Mouse (Mus musculus): ENCODE data around the gene Zfp644. TPM values are rescaled to one million over a fixed set of nuclear protein-coding genes. Genes with fewer than 3 reads are reported as not detected.

The Zfp644 gene
- total RNA-seq, 2 experiments from 2014 or later, result 46.2 to 61.5 TPM

DNA sequence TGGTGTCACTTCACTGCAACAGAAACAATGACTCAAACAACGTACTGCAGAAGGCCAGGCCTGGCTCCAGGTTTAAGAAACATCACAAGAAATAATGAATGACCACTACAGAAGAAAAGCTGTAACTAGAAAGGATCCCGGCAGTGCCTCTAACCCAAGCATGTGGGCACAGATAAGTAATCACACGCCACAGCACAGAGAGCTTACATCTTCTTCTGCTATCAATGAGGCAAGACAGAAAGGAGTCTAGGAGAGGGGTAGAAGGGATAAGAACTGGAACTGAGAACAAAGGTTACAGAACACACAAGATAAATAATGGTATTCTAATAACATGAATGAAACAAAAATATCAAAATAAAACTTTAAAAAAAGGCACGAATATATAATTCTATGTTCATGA is 32.2 kb downstream of the Zfp644 start:
- no peak for DNase-seq

DNA sequence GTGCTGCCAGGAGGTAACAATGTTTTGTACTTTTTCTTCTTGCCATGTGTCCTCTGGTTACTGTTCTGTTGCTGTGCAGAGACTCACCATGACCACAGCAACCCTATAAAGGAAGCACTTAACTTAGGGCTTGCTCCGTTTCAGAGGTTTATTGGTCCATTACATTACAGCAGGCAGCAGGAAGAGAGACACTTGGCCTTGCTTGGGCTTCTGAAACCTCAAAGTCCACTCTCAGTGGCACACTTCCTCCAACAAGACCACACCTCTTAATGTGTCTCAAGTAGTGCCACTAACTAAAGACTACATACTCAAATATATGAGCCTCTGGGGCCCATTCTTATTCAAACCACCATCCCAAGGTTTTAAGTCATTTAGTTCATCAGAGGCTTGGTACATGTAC is 36.2 kb downstream of the Zfp644 start:
- DNase-seq, result no peak

DNA sequence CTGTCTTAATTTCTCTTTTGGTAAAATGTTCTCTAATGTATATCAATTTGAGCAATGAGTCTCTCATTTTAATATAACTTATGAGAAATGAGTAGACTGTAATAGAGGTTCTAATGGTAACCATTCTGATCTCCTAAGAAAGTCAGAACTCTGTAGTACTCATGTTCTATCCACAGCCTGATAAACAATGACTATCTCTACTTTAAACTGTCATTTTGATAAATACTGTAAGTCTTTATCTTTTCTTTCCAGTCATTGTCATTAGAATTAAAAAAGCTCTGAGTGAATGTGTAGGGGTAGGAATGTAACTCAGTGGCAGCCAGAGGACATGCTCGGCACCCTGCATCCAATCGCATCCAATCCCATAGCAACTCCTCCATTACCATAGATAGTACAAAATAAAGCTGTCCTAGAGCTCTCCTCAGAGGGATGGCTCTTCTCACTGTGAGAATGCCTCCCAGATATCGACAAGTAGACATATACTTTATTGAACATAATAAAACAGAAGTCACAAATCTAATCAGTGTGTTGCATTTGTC is 44.2 kb downstream of the Zfp644 start:
- DNase-seq, result no peak

DNA sequence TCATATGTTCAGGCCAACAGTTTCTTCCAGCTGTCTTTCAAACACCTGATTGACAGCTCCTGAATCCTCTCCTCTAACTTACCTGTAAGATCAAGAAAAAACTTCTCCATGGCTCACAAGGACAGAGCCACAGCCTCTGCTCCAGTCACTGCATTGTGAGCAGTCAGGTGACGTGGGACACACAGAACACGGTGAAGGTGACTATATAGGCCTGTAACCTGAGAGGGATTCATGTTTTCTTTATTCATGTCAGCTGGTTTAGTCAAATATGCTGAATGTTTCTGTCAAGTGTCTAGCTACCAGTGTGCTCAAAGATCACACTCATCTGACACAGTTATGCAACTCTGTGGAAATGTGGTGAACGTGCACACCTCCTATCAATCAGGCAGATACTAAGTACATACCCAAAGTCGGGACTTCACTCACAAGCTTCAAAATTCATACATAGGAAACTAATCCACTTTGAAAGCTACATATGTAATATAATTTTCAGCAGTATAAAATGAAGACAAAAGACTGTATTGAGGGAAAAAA is 44.8 kb downstream of the Zfp644 start:
- no peak for DNase-seq

DNA sequence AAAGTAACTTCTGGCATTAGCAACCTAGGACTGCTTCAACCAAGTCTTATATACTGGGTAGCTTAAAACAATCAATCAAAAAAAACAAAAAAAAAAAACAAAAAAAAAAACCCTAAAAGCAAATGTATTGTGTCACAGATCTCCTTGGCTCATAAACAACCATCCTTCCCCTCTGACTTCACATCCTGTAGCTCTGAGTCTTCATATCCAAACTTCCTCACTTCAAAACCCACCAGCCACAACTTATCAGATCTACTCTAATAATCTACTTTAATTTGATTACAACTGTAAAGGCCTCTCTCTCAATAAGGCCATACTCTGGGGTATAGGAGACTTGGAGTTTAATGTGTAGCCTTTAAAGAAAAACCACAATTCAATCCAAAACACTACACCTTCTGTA is 47.1 kb downstream of the Zfp644 start:
- DNase-seq, result no peak

DNA sequence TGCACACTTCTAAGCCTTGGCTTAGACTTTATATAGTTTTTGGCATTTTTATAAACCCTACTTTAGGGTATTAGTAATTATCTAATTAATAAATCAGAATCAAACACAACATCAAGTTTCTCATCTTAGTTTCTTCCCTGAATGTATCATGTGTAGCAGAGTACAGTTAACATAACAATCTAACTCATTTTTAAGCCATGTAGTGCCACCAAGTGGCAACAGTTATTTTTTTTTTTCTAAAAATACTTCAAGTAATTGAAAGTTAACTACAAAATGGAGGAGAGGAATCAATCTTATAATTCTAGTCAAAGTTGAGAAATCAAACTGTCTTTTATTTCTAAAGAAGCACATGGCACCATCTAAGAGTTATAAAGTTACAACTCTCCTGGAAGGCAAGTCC is 47.6 kb downstream of the Zfp644 start:
- DNase-seq, result no peak

DNA sequence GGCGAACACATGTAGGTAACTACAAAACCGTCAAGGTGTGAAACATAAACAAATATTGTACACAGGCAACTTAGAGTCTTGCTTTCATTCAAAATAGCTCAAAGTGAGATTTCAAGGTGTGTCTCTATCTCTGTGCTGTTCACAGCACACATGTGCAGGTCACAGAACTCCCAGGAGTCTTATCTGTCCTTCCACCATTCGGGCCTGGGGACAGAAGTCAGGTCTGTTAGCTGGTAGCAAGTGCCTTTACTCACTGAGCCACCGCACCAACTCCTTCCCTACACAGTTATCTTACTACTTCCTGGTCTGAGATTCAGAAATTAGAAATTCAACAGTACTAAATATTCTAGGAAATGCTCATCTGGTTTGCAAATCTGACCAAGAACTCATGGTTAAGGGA is 53.7 kb downstream of the Zfp644 start:
- no peak for DNase-seq

DNA sequence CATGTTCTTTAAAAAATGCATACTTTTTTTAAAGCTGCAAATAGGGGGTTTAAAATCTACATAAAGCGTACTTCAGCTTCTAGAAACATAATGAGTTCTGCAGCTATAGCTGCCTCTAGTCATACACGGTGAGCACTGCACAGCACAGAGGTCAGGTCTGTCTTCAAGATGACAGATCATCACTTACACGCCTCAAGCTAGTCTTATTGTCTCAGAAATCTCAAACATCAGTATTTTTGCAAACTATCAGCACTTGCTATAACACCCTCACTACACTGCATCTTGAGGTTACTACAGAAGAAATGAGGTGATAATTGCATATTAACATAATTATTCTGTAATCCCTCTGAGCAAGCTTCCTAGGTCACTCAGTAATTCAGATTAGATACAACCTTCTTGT is 55.2 kb downstream of the Zfp644 start:
- DNase-seq, result no peak

DNA sequence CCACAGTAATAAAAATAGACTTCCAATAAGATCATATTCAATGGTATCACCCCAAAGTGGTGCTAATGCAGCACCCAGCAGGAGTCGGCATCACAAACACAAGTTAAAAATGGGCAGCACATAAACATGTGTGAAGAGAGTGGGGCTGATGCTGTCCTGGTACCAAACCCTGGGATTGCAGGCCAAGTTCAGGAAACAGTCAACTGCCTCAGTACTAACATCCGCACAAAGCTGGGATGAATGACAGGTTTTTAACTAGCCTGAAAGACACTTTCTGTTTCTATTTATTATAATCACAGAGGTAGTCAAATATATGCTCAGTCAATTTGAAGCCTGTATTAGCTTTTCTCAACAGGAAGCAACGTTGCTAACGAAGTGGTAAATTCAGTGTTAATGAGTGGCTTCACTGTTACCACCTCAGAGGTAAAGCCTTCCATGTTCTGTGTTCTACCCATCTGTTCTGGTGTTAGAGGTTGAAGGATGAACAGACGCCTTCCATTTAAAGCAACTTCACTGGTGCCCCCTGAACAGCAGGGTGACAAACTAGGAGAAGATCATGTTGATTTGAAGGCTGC is 56.8 kb downstream of the Zfp644 start:
- no peak for DNase-seq

DNA sequence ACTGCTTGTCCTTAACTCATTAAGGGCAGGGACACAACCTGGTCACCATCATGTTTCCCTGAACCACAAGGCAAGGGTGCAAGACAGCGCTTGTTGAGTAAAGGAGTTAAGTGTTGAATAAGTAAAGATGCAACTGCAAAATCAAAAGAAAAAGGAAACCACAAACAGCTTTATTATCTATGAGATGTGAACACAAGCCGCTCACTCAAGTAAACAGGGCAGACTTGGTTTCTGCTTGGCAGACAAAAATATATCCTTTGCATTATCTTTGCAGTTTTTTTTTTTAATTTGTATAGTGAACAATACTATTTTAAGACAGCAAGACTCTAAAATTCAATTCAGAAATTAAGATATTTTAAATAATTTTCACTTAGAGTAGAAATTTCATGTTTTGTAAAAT is 57.5 kb downstream of the Zfp644 start:
- no peak for DNase-seq

DNA sequence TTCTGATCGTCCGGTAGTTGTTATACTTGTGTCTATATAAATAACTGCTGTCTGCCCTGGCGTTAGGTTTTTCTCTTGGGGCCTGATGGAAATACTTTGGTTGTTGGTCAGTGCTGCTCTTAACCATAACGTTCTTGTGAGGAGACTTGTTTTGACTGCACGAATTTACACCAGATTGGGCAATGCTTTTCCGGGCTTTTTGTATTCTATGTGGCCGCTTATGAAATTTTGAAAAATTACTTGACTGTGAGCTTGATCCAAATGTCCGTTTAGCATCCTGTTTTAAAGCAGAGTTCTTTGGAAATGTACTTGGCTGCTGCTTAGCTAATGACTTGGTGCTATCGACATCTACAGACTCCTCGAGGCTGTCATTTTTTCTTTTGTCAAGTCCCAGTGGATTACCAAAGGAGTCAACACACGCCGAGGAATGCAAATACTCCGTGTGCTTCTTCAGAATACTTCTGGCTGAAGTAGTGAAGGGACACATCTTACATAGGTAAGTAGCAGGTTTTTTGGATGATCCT is 60.6 kb downstream of the Zfp644 start:
- no peak for DNase-seq

DNA sequence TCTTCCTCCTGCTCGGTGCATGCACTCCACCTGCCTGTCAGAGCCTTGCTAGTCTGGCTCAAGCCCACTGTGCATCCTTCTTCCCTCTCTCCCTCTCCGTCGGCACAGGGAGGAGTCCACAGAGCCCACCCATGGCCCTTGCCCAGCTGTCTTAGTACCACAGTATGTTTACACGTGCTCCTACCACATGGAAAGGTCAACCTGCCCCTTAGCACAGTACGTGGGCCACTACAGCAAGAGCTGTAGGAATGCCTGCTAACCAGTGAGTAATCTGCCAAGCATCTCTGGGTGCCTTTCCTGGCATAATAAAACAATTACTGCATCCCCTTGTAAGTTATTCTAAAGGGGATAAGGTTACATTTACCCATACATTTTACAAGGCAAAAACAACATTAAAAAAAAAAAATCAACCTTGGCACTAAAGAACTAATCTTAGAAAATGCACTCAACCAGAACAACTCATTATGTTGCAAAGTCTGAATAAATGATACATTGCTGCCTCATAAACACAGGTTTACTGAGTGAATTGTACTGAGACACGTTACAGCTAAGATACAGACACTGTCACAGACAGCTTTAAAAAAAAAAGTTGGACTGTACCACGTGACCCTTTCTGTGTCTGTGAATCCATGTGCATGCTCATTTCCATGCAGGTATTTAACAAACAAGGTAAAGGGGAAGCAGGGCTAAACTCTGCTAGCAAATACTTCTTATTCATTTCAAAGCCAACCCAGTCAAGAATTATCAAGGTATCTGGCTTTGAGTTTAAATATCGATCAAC is 68.5 kb downstream of the Zfp644 start:
- DNase-seq, result no peak

DNA sequence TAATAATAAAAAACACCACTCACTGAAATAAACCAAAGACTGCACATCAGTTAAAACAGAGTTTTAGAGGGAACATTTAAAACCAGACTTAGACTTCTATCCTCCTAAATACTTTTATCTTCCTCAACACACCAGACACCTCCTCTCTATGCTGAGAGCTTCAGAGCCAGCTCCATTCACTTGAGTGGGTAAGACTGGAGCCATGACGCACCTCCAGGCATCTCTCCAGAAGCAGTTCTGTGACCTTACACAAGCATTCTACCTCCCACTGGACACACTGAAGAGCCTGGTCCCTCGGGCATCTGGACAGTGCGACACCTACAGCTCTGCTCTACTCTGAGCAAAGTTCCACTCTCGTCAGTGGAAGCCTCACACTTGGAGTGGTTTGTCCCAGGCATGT is 73.8 kb downstream of the Zfp644 start:
- DNase-seq, result peak; percentile 37 to 44

DNA sequence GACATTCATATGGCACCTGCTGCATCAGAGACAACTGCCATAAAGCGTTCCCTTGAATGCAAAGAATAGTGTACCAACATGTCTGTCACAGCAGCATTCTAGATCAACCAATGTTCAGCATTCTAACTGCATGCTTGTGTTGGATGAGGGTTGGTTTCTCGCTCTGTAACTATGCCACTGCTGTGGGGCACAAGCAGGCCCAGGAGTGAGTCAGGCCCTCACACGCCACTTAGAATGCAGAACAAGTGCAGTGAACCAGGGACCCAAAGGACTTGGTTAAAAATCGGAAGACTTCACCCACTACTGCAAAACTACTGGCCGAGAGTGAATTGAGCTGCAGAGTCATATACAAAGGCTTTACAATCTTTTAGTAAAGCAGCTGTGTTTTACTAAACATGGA is 74.9 kb downstream of the Zfp644 start:
- DNase-seq, result no peak

DNA sequence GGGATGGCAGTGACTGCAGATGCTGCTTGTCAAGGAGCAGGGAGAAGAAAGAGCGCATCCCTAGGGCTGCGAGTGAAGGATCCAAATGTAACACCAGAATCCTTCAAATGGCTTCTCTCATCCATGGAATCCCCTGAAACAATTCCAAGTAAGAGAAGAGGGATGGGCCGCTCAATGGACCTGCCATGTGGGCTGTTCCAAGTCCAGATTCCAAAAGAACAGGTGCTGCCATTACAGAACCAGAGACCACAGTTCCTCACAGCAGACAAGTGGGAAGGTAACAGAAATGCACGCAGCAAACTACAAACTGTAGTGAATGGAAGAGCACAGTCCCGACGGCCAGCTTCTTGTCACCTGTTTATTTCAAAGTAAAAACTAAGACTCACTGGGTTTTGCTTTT is 76.6 kb downstream of the Zfp644 start:
- DNase-seq, result no peak

DNA sequence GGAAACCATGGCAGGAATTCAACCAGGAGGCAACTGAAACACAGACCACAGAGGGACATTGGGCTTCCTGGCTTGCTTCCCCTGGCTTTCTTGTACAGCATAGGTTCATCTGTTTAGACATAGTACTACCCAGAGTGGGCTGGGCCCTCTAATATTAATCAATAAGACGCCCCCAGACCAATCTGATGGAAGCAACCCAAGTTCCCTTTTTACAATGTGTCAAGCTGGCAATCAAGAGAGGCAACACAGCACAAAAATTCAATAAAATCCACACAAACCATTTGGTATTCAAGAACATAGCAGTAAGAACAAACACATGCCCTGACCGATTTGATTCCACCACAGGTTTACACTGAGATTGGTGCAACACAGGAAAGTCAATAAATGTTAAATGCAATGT is 82.1 kb downstream of the Zfp644 start:
- DNase-seq, result no peak

DNA sequence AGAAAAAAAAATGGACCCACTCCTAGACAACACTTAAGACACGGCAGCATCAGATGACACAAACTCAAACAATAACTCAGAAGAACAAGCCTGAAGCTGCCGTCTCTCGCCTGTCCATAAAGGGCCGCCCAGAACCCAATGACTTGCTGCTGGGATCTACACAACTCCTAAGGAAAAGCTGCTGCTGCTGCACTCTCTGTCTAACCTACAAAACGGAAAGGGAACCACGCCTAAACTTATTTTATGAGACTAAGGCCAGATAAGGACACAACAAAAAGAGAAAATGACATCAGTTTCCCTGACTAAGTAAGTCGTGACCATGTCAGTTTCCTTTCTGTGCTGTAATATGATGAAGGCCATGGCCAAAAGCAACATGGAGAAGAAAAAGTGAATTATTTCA is 82.5 kb downstream of the Zfp644 start:
- DNase-seq, result peak; percentile 7 to 14

DNA sequence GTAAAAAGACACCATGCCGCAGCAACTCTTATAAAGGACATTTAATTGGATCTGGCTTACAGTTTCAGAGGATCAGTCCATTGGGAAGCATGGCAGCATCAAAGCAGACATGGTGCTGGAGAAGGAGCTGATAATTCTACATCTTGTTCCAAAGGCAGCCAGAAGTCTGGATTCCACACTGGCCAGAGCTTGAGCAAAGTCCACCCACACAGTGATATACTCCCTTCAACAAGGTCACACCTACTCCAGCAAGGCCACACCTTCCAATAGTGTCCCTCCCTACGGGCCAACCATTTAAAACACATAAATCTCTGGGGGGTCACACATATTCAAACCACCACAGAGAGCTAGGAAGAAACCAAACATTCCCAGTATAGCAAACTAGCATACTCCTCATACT is 84.9 kb downstream of the Zfp644 start:
- no peak for DNase-seq

DNA sequence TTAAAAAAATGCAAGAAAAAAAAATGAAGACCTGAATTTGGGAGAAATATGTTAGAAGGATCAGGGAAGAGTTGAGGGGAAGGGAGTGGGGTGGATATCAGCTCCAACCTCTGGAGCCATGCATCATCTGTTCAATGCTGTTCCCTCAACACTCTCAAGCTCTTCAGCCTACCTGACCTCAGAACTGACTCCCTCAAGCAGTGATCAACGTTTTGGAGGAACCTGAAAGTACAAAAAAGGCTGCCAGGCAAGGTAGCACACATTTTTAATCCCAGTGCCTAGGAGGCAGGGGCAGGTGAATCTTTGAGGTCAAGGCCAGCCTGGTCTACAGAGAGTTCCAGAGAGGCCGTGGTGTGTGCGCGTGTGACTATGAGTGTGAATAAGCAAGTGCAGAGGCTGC is 88.3 kb downstream of the Zfp644 start, which contains the start of gene Gm17304:
Gene Gm17304, plus strand, starts transcription at position 301 of the 400 bp plus-strand sequence.
- DNase-seq, result no peak

DNA sequence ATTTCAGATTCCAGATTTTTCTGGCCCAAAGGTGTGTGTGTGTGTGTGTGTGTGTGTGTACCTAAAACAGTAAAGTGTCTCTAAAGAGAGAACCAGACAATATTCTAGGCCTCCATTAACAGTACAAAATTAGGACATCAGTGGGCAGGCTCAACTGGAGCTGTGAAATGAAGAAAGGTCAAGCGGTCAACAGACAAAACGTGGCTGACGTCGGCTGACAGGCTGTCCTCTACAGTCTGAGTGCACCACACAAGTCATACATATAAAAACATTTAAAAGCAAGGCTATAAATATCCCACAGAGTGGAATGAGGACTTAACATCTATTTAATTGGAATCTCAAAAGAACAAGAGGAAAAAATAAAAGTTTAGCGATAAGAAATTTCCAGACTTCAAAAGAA is 90.0 kb downstream of the Zfp644 start:
- no peak for DNase-seq

DNA sequence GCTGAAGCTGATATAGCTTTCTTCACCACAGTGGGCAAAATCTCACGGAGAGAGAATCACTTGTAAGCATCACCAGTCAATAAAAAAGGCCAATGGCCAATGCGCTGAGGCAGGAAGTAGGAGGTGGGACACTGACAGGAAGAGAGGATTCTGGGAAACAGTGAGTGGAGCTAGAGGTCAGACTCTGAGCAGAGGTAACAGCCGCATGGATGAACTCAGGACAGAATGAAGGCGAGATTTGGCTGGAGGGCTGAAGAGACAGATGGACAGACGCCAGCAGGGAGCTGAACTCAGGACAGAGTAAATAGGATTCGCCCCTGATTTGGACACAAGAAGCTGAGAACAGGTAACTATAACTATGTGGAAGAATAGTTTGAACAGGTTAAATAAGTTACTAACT is 92.0 kb downstream of the Zfp644 start:
- no peak for DNase-seq

DNA sequence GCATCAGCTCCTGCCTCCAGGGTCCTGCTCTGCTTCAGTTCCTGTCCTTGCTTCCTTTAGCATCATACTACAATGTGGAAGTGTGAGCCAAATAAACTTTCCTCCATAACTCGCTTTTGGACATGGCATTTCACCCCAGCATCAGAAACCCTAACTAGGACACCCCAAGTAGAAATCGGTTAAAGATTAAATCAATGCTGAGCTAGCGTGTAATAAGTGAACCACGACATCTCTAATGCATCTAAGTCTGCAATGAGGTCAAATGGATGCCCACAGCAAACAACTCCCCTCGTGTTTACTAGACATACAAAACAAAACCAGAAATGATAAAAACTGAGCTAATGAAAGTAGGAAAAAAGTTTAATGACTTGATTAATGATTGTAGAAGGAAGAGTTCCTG is 92.7 kb downstream of the Zfp644 start:
- no peak for DNase-seq

DNA sequence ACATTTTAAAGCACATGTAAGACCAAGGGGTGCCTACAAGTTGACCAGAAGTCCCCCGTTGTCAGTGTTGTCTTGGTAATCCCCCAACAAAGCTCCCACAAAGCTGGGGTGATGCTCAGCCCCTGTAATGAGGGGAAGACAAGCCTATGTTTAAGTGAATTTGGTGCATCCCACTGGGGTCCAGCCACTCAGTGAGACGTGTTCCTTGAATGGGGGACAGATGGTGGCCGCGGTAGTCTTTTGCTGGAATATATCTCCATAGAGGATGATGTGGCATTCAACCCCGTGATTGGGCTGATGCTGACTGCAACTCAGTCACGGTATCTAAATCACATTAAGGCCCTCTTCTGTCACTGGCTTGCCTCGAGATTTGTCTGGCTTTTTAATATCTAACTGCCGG is 97.6 kb downstream of the Zfp644 start:
- no peak for DNase-seq

DNA sequence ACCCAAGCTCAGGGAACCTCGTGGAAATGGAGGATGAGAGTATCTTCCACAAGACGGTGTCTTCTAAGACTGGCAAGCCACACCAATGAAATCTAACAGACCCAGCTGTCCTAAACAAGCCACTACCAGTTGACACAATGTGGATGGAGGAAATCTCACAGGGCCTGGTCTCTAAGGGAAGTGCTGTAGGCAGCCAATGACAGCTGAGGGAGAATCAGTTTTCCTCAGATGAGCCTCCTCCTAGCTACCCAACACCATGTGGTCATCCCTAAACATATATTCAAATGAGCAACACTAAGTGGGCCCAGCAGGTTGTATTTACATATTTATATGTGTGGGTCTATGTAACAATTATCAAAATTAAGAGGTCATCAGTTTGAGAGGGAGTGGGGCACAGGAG is 99.6 kb downstream of the Zfp644 start:
- DNase-seq, result no peak
